Mouse (Mus musculus) megakaryocyte, embryonic 14.5 days (primary cell): ENCODE results near the gene Zfp148.

ENCODE experiments used
- FLI1 ChIP-seq: IDR thresholded peaks from 2 replicates; pipeline ENCODE4 v1.6.1; 2012; ENCODE audit warnings: low read length, inconsistent platforms, mixed read lengths
- GATA1 ChIP-seq: IDR thresholded peaks from 3 replicates; pipeline ENCODE4 v1.6.1; 2012; ENCODE audit warnings: mixed read lengths, low read length, inconsistent platforms, borderline replicate concordance

GRCm38 (mm10) chr16:33380882-33381613 lies 412 bp downstream of the Zfp148 start:
- TF ChIP-seq GATA1 (no peak), FLI1 (no peak)
